Mouse (Mus musculus) frontal cortex, adult (tissue): ENCODE results near the gene Nrd1.

ENCODE experiments used
- ATAC-seq: cut with Nextera tagmentation; 2 replicates; pipeline ENCODE4 v1.9.2; 2017; ENCODE audit warnings: mild to moderate bottlenecking, moderate library complexity, mixed read lengths; ENCODE audit not compliant: low TSS enrichment

Gene Nrd1

DNA sequence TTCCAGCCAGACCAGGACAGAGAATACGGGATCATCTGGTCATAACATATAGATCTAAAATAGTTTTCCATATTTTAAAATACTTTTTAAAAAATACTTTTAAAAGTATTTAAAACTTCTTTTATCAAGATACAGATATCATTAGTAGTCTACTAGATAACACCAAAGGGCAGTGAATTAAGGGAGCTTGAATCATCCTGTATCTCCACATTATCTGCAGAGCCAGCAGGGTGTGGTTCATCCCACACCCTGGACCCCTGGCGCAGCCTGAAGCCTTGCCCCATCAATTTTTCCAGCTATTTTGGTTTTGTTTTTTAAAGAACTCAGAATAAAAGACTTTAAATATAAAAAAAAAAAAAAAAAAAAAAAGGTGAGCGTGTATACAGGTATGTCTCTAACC is 98.4 kb downstream of the Nrd1 start:
- ATAC-seq: no peak

DNA sequence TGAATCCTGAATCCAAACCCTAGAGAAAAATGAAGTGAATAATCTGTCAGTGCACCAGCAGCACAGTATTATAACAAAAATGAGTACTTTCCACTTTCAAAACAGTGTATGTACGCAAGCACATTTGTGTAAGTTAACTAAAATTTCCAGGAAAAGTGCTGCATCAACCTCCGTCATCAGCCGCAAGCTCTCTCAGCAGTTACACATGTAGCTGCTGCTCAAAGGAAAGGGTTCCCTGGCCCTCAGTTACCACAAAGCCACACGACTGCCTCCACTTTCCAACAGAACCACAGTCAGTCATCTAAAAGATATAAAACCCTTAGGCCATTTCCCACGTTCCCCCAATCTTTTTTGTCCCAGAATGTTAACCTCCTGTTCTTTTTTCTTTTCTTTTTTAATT is 102.1 kb downstream of the Nrd1 start:
- no peak for ATAC-seq

DNA sequence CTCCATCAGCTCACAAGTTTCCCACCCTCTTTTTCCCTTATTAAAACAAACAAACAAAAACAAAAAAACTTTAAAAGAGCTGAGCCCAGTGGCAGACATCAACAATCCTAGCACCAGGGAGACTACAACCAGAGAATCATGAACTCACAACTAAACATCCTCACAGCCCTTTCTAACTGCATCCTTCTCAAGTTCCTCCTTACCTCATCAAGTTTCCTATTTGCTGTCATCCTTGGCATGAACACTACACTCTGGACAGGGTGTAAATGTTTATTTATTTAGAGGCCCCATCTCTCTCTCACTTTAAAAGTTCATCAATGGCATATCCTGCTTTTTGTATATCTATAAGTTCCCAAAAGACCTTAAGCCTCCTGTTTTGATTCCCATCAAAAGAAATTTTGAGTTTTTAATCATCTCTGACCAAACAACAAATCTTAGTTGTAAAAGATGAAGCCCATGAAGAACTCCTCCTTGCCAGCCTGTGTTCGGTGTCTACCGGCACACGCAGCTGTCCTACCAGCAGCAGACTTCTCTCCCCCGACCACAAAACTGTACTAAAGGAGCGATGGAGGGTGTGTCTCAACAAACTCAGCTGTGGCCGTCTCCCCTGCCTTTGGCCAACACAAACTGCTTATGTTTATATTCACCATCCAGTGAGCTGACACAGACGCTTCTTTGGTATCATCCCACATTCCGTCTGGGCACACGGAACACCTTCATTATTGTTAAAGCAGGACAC is 102.9 kb downstream of the Nrd1 start:
- no peak for ATAC-seq

DNA sequence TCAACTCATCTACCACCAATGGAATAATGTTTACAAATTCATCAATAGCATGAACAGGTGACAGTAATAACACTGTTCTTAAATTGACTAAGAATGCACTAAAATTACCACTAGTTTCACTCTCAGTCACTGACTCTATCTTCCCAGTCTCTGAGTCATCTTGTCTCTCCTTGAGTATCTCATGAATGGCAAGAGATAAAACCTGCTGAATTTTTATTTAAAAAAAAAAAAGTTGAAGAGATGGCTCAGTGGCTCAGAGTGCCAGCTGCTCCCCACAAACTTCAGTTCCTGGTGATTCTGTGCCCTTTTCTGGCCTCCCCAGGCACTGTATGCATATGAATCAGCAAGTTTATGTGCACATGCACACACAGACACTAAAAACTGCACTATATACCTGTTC is 104.8 kb downstream of the Nrd1 start:
- no peak for ATAC-seq

DNA sequence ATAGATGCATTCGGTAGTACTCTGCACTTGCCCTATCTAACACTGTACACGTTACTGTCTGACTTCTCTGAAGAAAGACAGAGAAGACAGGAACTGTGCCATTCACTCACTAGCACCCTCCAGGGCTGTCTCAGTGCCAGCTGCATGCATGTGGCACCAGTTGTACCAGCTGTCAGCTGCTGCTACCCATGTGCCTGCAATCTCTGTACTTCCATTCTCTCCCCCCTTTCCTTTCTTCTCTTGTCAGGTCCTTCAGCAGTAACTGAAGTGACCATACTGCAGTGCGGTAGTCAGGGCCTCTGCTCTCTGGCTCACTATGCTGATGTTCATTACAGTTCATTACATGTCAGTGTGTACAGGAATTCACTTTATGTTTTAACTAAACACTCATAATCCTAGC is 105.6 kb downstream of the Nrd1 start:
- peak; percentile 57; the same call in 1 of the 2 replicates for ATAC-seq

DNA sequence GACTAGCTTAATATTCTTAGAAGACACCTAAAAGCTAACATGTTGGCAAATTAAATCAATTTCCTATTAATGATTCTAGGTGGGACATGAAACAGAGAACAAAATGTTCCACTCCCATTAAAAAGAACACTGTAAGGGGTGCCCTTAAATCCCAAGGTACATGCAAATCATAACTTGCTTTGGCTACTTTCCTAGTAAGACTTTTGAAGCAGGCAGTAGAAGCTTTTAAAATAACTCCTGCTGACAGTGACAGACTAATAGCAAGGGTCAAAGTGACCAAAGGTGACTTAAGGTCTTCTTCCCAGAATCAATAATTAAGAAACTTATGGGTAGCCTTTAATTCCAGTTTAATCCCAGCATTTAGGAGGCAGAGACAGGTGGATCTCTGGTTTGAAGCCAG is 106.1 kb downstream of the Nrd1 start:
- no peak for ATAC-seq

DNA sequence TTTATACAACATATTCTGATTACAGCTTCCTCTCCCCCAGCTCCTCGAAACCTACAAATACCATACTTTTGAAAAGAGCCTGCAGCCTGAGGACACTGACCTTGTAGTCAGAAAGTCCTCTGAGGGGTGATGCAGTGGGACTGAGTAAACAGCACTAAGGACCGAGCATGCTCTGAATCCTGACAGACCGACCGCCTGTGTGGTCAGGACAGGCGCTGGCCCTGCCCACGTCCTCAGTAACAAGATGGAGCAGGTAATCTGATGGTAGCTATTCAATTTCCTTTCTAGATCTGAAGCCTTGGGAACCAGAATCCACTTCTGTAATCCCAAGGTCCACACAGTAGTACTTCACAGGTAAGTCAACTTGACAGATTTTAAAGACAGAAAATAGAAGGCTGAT is 108.6 kb downstream of the Nrd1 start:
- no peak for ATAC-seq

DNA sequence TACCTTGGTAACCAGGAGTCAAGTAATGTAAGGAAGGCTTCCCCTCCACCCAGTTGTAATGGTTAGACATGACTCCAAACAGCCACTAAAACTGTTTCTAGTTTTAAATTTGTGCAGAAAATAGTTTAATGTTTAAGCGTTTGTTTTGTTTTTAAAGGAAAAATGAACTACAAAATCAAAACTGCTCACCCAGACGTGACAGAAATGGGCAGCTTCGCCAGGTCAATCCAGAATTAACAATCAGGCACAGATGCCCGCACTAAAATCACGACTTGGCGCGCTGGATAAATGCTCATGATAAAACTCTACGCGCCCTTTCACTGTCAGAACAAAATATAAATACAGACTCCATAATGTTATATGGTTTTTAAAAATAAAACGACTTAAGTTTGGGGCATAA is 109.2 kb downstream of the Nrd1 start:
- ATAC-seq: no peak

DNA sequence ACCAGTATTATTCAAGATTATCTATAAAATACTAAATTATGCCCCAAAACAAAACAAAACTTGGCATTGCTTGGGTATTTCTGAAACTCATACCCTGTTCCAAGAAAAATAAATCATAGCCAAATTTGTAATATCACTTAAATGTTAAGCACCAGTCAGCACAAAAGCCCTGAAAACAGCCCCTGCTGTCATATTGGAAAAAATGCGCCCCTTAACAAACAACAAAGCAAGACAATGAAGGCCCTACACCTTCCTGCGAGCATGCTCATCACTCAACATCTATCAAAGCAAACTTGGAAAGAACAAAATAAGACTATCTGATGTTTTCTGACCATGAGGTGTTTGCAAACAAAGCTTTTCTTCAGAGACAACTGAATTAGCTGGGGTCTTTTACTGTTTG is 110.5 kb downstream of the Nrd1 start:
- no peak for ATAC-seq
